Mouse (Mus musculus): Measurements from ENCODE around the gene Col4a2. TPM values are rescaled to one million over a fixed set of nuclear protein-coding genes. Genes with fewer than 3 reads are reported as not detected.

Gene Col4a2
- polyA plus RNA-seq, 1 experiment from 2014 or later, result 46.4 TPM

- H3K27me3 ChIP-seq (ENCODE audit: control insufficient read depth, insufficient read depth, low read length), result no peaks in the 10 kb centered on the region
- no peak for DNase-seq (ENCODE audit: low spot score)
- no peaks in the 10 kb centered on the region for H3K9me3 ChIP-seq (ENCODE audit: control insufficient read depth, low read length)
- ATAC-seq (ENCODE audit: low FRiP score), result no peak
- no peak overlapping the region for H3K4me2 ChIP-seq (replicated peaks)
- 49% methylated on average over 3 of the region's 3 CpGs for WGBS
- no peak overlapping the region for H3K9ac ChIP-seq
- H3K27ac ChIP-seq, result no peak overlapping the region
- H3K4me1 ChIP-seq (replicated peaks; ENCODE audit: control insufficient read depth, insufficient read depth, low read length), result peaks cover 4% of the 10 kb centered on the region; the same call in 1 of the 2 replicates
- H3K36me3 ChIP-seq (replicated peaks; ENCODE audit: control insufficient read depth, insufficient read depth), result no peaks in the 10 kb centered on the region
- H3K4me3 ChIP-seq (replicated peaks; ENCODE audit: low read length), result no peak overlapping the region
These were observed 25.5 kb upstream of the Col4a2 start for GRCm38 (mm10) chr8:11287139-11287538.

- no peak for ATAC-seq (ENCODE audit: low FRiP score)
- DNase-seq (ENCODE audit: low spot score), result no peak
- 53% methylated on average over 6 of the region's 6 CpGs for WGBS
- no peaks in the 10 kb centered on the region for H3K27me3 ChIP-seq (ENCODE audit: control insufficient read depth, insufficient read depth, low read length)
- H3K4me3 ChIP-seq (replicated peaks; ENCODE audit: low read length), result no peak overlapping the region
- no peaks in the 10 kb centered on the region for H3K9me3 ChIP-seq (ENCODE audit: control insufficient read depth, low read length)
- H3K36me3 ChIP-seq (replicated peaks; ENCODE audit: control insufficient read depth, insufficient read depth), result no peaks in the 10 kb centered on the region
- H3K4me2 ChIP-seq (replicated peaks), result no peak overlapping the region
- H3K9ac ChIP-seq, result no peak overlapping the region
- H3K4me1 ChIP-seq (replicated peaks; ENCODE audit: control insufficient read depth, insufficient read depth, low read length), result no peaks in the 10 kb centered on the region; the same call in 1 of the 2 replicates
- H3K27ac ChIP-seq, result no peak overlapping the region
These were observed 24.3 kb upstream of the Col4a2 start for GRCm38 (mm10) chr8:11288286-11288685.

GRCm38 (mm10) chr8:11290533-11290932 is 22.1 kb upstream of the Col4a2 start:
- no peak overlapping the region for H3K9ac ChIP-seq
- H3K27ac ChIP-seq, result no peak overlapping the region
- H3K4me2 ChIP-seq (replicated peaks), result no peak overlapping the region
- H3K9me3 ChIP-seq (ENCODE audit: control insufficient read depth, low read length), result no peaks in the 10 kb centered on the region
- H3K4me3 ChIP-seq (replicated peaks; ENCODE audit: low read length), result no peak overlapping the region
- DNase-seq (ENCODE audit: low spot score), result no peak
- H3K36me3 ChIP-seq (replicated peaks; ENCODE audit: control insufficient read depth, insufficient read depth), result no peaks in the 10 kb centered on the region
- ATAC-seq (ENCODE audit: low FRiP score), result no peak
- WGBS, result 0% methylated on average over 1 of the region's 1 CpGs
- no peaks in the 10 kb centered on the region; the same call in 1 of the 2 replicates for H3K4me1 ChIP-seq (replicated peaks; ENCODE audit: control insufficient read depth, insufficient read depth, low read length)
- H3K27me3 ChIP-seq (ENCODE audit: control insufficient read depth, insufficient read depth, low read length), result no peaks in the 10 kb centered on the region

GRCm38 (mm10) chr8:11292611-11293010 is 20.0 kb upstream of the Col4a2 start:
- Histone ChIP-seq H3K36me3 (replicated peaks; ENCODE audit: control insufficient read depth, insufficient read depth) (no peaks in the 10 kb centered on the region), H3K4me3 (replicated peaks; ENCODE audit: low read length) (no peak overlapping the region), H3K27ac (no peak overlapping the region), H3K27me3 (ENCODE audit: control insufficient read depth, insufficient read depth, low read length) (no peaks in the 10 kb centered on the region), H3K4me2 (replicated peaks) (no peak overlapping the region), H3K9me3 (ENCODE audit: control insufficient read depth, low read length) (no peaks in the 10 kb centered on the region), H3K4me1 (replicated peaks; ENCODE audit: control insufficient read depth, insufficient read depth, low read length) (peaks cover 2% of the 10 kb centered on the region; the same call in 1 of the 2 replicates), H3K9ac (no peak overlapping the region)
- 58% methylated on average over 3 of the region's 3 CpGs for WGBS
- no peak for ATAC-seq (ENCODE audit: low FRiP score)
- no peak for DNase-seq (ENCODE audit: low spot score)

- ATAC-seq (ENCODE audit: low FRiP score), result no peak
- 88% methylated on average over 10 of the region's 10 CpGs for WGBS
- no peak for DNase-seq (ENCODE audit: low spot score)
- H3K4me1 ChIP-seq (replicated peaks; ENCODE audit: control insufficient read depth, insufficient read depth, low read length), result 0 out of 2 replicates have a peak, but pooled peaks cover 2% of the 10 kb centered on the region
- no peak overlapping the region for H3K4me3 ChIP-seq (replicated peaks; ENCODE audit: low read length)
- no peak overlapping the region for H3K4me2 ChIP-seq (replicated peaks)
- H3K9ac ChIP-seq, result no peak overlapping the region
- no peaks in the 10 kb centered on the region for H3K9me3 ChIP-seq (ENCODE audit: control insufficient read depth, low read length)
- H3K27ac ChIP-seq, result no peak overlapping the region
- no peaks in the 10 kb centered on the region for H3K27me3 ChIP-seq (ENCODE audit: control insufficient read depth, insufficient read depth, low read length)
- H3K36me3 ChIP-seq (replicated peaks; ENCODE audit: control insufficient read depth, insufficient read depth), result no peaks in the 10 kb centered on the region
These were observed 16.2 kb upstream of the Col4a2 start for GRCm38 (mm10) chr8:11296282-11296943.

GRCm38 (mm10) chr8:11297141-11297838 is 15.3 kb upstream of the Col4a2 start:
- Histone ChIP-seq H3K9ac (no peak overlapping the region), H3K27ac (no peak overlapping the region), H3K36me3 (replicated peaks; ENCODE audit: control insufficient read depth, insufficient read depth) (no peaks in the 10 kb centered on the region), H3K27me3 (ENCODE audit: control insufficient read depth, insufficient read depth, low read length) (no peaks in the 10 kb centered on the region), H3K4me1 (replicated peaks; ENCODE audit: control insufficient read depth, insufficient read depth, low read length) (0 out of 2 replicates have a peak, but pooled peaks cover 2% of the 10 kb centered on the region), H3K9me3 (ENCODE audit: control insufficient read depth, low read length) (no peaks in the 10 kb centered on the region), H3K4me3 (replicated peaks; ENCODE audit: low read length) (no peak overlapping the region), H3K4me2 (replicated peaks) (no peak overlapping the region)
- DNase-seq (ENCODE audit: low spot score) (no peak), ATAC-seq (ENCODE audit: low FRiP score) (no peak)
- 80% methylated on average over 8 of the region's 8 CpGs for WGBS

GRCm38 (mm10) chr8:11298531-11299316 is 13.9 kb upstream of the Col4a2 start:
- ATAC-seq (ENCODE audit: low FRiP score), result no peak
- H3K27me3 ChIP-seq (ENCODE audit: control insufficient read depth, insufficient read depth, low read length), result no peaks in the 10 kb centered on the region
- no peaks in the 10 kb centered on the region for H3K9me3 ChIP-seq (ENCODE audit: control insufficient read depth, low read length)
- no peak overlapping the region for H3K4me3 ChIP-seq (replicated peaks; ENCODE audit: low read length)
- 79% methylated on average over 12 of the region's 12 CpGs for WGBS
- H3K36me3 ChIP-seq (replicated peaks; ENCODE audit: control insufficient read depth, insufficient read depth), result no peaks in the 10 kb centered on the region
- DNase-seq (ENCODE audit: low spot score), result no peak
- no peak overlapping the region for H3K4me2 ChIP-seq (replicated peaks)
- no peak overlapping the region for H3K27ac ChIP-seq
- H3K4me1 ChIP-seq (replicated peaks; ENCODE audit: control insufficient read depth, insufficient read depth, low read length), result 0 out of 2 replicates have a peak, but pooled peaks cover 2% of the 10 kb centered on the region
- no peak overlapping the region for H3K9ac ChIP-seq

- Histone ChIP-seq H3K4me3 (replicated peaks; ENCODE audit: low read length) (no peak overlapping the region), H3K9ac (no peak overlapping the region), H3K27me3 (ENCODE audit: control insufficient read depth, insufficient read depth, low read length) (no peaks in the 10 kb centered on the region), H3K4me1 (replicated peaks; ENCODE audit: control insufficient read depth, insufficient read depth, low read length) (0 out of 2 replicates have a peak, but pooled peaks cover 2% of the 10 kb centered on the region), H3K27ac (no peak overlapping the region), H3K4me2 (replicated peaks) (no peak overlapping the region), H3K36me3 (replicated peaks; ENCODE audit: control insufficient read depth, insufficient read depth) (no peaks in the 10 kb centered on the region), H3K9me3 (ENCODE audit: control insufficient read depth, low read length) (no peaks in the 10 kb centered on the region)
- no peak for DNase-seq (ENCODE audit: low spot score)
- ATAC-seq (ENCODE audit: low FRiP score), result no peak
- WGBS, result 78% methylated on average over 3 of the region's 3 CpGs
These were observed 13.3 kb upstream of the Col4a2 start for GRCm38 (mm10) chr8:11299317-11299602.

GRCm38 (mm10) chr8:11300436-11300835 is 12.2 kb upstream of the Col4a2 start:
- no peak overlapping the region for H3K9ac ChIP-seq
- H3K27me3 ChIP-seq (ENCODE audit: control insufficient read depth, insufficient read depth, low read length), result no peaks in the 10 kb centered on the region
- H3K4me3 ChIP-seq (replicated peaks; ENCODE audit: low read length), result no peak overlapping the region
- H3K27ac ChIP-seq, result no peak overlapping the region
- 70% methylated on average over 8 of the region's 8 CpGs for WGBS
- H3K4me2 ChIP-seq (replicated peaks), result no peak overlapping the region
- no peaks in the 10 kb centered on the region for H3K9me3 ChIP-seq (ENCODE audit: control insufficient read depth, low read length)
- no peak for DNase-seq (ENCODE audit: low spot score)
- 0 out of 2 replicates have a peak, but pooled peaks cover 2% of the 10 kb centered on the region for H3K4me1 ChIP-seq (replicated peaks; ENCODE audit: control insufficient read depth, insufficient read depth, low read length)
- no peaks in the 10 kb centered on the region for H3K36me3 ChIP-seq (replicated peaks; ENCODE audit: control insufficient read depth, insufficient read depth)
- no peak for ATAC-seq (ENCODE audit: low FRiP score)

Data from hindbrain, embryonic 14.5 days (tissue).